Mouse (Mus musculus) forebrain, postnatal 0 days (tissue): ENCODE measurements around the gene Kctd8. TPM values are rescaled to one million over a fixed set of nuclear protein-coding genes. Genes with fewer than 3 reads are reported as not detected.

ENCODE experiments used
- ATAC-seq: fragments of 200-750 bp; cut with Nextera tagmentation; 2 replicates; pipeline ENCODE4 v1.8.0; 2017; ENCODE audit warnings: mild to moderate bottlenecking, moderate library complexity
- DNase-seq: peaks from one replicate; pipeline ENCODE4 v3.0.0-alpha.2; 2015
- H3K27ac ChIP-seq: fragments of 300-500 bp; sonication (generic); 2 replicates; pipeline ENCODE4 v1.5.1; 2014; ENCODE audit warnings: low read depth, mild to moderate bottlenecking, antibody characterized with exemption, low read length, moderate library complexity, mixed read lengths
- H3K27me3 ChIP-seq: fragments of 300-500 bp; sonication (generic); 2 replicates; pipeline ENCODE4 v1.6.1; 2014; ENCODE audit warnings: mild to moderate bottlenecking, low read length, mixed read lengths; ENCODE audit not compliant: insufficient read depth
- H3K36me3 ChIP-seq: fragments of 300-500 bp; sonication (generic); 2 replicates; pipeline ENCODE4 v1.6.1; 2014; ENCODE audit warnings: mild to moderate bottlenecking, moderate library complexity; ENCODE audit not compliant: insufficient read depth
- H3K4me1 ChIP-seq: fragments of 300-500 bp; sonication (generic); 2 replicates; pipeline ENCODE4 v1.6.1; 2014; ENCODE audit warnings: antibody characterized with exemption; ENCODE audit not compliant: insufficient read depth
- H3K4me2 ChIP-seq: fragments of 300-500 bp; sonication (generic); 2 replicates; pipeline ENCODE4 v1.6.1; 2014; ENCODE audit warnings: low read depth, mild to moderate bottlenecking, moderate library complexity
- H3K4me3 ChIP-seq: fragments of 300-500 bp; sonication (generic); 2 replicates; pipeline ENCODE4 v1.5.1; 2014; ENCODE audit warnings: low read depth, low read length, mixed read lengths
- H3K9ac ChIP-seq: fragments of 300-500 bp; sonication (generic); 2 replicates; pipeline ENCODE4 v1.6.1; 2014; ENCODE audit warnings: mild to moderate bottlenecking
- H3K9me3 ChIP-seq: fragments of 300-500 bp; sonication (generic); 2 replicates; pipeline ENCODE4 v1.6.1; 2016; ENCODE audit warnings: low read length
- CTCF ChIP-seq: sonication (generic); IDR thresholded peaks from 2 replicates; pipeline ENCODE4 v1.5.1; 2016; ENCODE audit warnings: antibody characterized with exemption, control low read depth, low read depth
- WGBS: fragments of 180-500 bp; shearing (Covaris S2); extraction: QIAGEN DNeasy Blood & Tissue Kit; methylation state at CpG from one replicate; pipeline ENCODE4 v1.1.7; 2014; 5-methylcytosine and 5-hydroxymethylcytosine counted together
- polyA plus RNA-seq: library from polyadenylated mRNA; unstranded; fragments of >200 nt; fragmentation: Nextera tagmentation; extraction: Ambion mirVana; gene quantifications from 2 replicates; pipeline ENCODE4 v1.2.1, GENCODE M21; 2015
- total RNA-seq: library from RNA; depleted of rRNA; stranded (reverse); fragments of >200 nt; gene quantifications from 2 replicates; pipeline ENCODE4 v1.2.3, GENCODE M21; 2014

The Kctd8 gene
- total and polyA plus RNA-seq, 2 experiments from 2014 or later, result 17.1 to 18.6 TPM

DNA sequence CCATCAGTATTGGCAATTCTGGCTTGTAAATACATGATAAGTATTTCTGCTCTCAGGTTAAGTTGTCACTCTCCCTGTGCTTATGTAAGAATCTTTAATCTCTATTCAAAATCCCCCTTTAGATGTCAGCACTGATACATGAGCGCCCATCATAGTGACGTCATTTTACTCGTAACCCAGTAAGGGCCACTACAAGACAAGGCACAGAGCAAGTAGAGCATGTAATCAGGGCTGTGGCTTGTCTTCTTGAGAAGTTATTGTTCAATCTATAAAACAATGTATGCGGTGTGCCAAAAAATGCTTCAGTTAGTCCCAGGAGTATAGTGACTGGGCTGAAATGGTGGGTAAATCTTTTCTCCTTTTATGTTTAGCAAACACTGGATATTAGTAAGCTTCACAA lies 13.9 kb downstream of the Kctd8 start:
- no peak overlapping the region for H3K9ac ChIP-seq
- no peaks in the 10 kb centered on the region for H3K36me3 ChIP-seq
- H3K9me3 ChIP-seq, result no peaks in the 10 kb centered on the region
- no peaks in the 10 kb centered on the region for H3K27me3 ChIP-seq
- ATAC-seq, result no peak
- no peak overlapping the region for H3K27ac ChIP-seq
- H3K4me3 ChIP-seq, result no peak overlapping the region
- TF ChIP-seq CTCF, result no peak
- H3K4me1 ChIP-seq, result no peaks in the 10 kb centered on the region
- WGBS, result 64% methylated on average over 4 of the region's 4 CpGs
- no peak overlapping the region for H3K4me2 ChIP-seq
- DNase-seq, result no peak

DNA sequence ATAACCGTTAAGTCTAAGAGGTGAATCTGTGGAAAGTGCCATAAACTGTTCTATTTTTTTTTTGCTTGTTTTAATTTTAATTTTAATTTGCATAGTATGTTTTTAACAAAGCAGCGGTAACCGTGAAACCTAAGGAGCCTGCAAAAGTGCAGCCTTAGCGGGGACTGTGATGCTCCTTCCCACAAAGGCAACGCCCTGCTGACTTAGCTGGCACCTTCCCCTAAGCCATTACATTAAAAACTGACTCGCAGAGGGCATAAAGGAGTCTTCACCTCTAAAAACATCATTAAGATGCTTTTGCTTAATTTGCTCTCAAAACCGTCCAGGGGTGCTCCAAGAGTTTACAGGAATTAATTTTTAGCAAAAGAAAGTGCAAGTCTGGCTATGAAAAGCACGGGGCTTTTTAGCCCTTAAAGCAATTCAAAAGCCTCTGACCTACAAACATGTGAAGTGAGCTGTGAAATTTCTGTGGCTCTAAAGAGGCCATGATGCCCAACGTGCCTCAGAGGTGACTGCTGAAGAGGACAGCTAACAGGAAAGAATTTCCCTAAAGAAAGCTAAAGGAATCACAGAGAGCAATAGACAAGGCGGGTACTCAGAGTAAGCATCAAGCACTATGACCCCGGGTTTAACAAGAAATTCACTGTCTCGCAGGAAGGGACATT lies 16.8 kb downstream of the Kctd8 start:
- Histone ChIP-seq H3K9ac (no peak overlapping the region), H3K36me3 (no peaks in the 10 kb centered on the region), H3K4me1 (no peaks in the 10 kb centered on the region), H3K27me3 (no peaks in the 10 kb centered on the region), H3K4me2 (no peak overlapping the region), H3K4me3 (no peak overlapping the region), H3K27ac (no peak overlapping the region), H3K9me3 (no peaks in the 10 kb centered on the region)
- TF ChIP-seq CTCF, result no peak
- no peak for ATAC-seq
- 21% methylated on average over 12 of the region's 12 CpGs for WGBS
- DNase-seq, result no peak

DNA sequence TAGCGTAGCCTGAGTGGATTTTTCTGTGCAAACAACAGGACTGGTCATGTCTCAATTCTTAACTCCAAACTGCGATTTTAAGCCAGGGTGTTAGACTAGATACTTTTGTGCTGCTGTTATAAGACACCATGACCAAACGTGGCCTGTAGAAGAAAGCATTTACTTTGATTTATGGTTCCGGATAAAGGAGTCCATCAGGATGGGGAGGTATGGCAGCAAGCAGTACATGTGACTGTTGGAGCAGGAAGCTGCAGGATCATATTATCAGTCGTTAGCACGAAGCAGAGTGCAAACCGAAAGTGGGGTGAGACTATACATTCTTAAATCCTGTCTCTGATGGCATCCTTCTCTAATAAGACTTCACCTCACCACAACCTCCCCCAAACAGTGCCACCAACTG lies 28.9 kb downstream of the Kctd8 start:
- no peak for ATAC-seq
- 87% methylated on average over 7 of the region's 7 CpGs for WGBS

DNA sequence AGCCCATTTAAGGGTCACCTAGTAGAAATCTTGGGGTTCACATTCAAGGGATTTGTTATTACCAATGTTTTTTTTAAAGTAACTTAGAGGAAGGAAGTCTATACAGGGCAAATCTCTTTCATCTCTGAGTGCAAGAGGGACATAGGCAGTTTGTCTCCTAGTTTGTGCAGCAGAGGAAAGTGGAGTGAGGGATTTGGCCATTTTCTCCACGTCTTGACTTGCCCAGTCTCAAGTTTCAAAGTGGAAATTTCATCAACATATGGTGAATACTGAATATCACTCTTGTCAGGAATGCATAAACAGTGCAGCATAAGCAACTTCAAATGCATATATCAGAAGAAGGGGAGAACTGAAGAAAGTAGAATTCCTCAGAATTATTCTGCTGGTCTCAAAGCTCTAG lies 39.8 kb downstream of the Kctd8 start:
- ATAC-seq, result no peak
- WGBS, result 27% methylated on average over 1 of the region's 1 CpGs

More for the DNA sequence above, 28.9 kb downstream of the Kctd8 start:
- Histone ChIP-seq H3K9ac (no peak overlapping the region), H3K9me3 (no peaks in the 10 kb centered on the region), H3K4me2 (no peak overlapping the region), H3K27ac (no peak overlapping the region), H3K4me1 (no peaks in the 10 kb centered on the region), H3K27me3 (no peaks in the 10 kb centered on the region), H3K4me3 (no peak overlapping the region), H3K36me3 (no peaks in the 10 kb centered on the region)
- TF ChIP-seq CTCF, result no peak
- no peak for DNase-seq

DNA sequence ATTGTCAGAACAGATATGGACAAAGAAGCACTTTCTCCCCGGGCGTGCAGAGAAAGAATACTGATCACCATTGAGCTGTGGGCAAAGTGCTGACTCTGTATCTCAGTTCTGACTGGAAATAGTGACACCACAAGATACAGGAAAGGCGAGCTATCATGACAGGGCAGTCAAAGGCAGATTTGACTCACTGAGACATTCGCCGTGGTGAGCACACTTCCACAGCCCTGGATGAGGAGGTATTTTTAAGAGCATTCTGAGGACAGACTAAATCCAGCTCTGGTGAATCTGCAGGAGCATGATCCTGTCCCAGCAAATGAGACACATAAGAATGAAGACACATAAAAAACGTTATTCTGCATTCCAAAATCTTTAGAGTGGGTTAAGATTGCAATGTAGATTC lies 49.1 kb downstream of the Kctd8 start:
- Histone ChIP-seq H3K4me2 (no peak overlapping the region), H3K27ac (no peak overlapping the region), H3K4me1 (no peaks in the 10 kb centered on the region), H3K4me3 (no peak overlapping the region), H3K36me3 (no peaks in the 10 kb centered on the region), H3K27me3 (no peaks in the 10 kb centered on the region), H3K9ac (no peak overlapping the region), H3K9me3 (no peaks in the 10 kb centered on the region)
- TF ChIP-seq CTCF, result no peak
- 84% methylated on average over 6 of the region's 6 CpGs for WGBS
- ATAC-seq (no peak), DNase-seq (no peak)

More for the DNA sequence above, 39.8 kb downstream of the Kctd8 start:
- Histone ChIP-seq H3K4me1 (no peaks in the 10 kb centered on the region), H3K4me2 (no peak overlapping the region), H3K36me3 (no peaks in the 10 kb centered on the region), H3K9ac (no peak overlapping the region), H3K4me3 (no peak overlapping the region), H3K9me3 (no peaks in the 10 kb centered on the region), H3K27ac (no peak overlapping the region), H3K27me3 (no peaks in the 10 kb centered on the region)
- DNase-seq, result no peak
- TF ChIP-seq CTCF, result no peak

DNA sequence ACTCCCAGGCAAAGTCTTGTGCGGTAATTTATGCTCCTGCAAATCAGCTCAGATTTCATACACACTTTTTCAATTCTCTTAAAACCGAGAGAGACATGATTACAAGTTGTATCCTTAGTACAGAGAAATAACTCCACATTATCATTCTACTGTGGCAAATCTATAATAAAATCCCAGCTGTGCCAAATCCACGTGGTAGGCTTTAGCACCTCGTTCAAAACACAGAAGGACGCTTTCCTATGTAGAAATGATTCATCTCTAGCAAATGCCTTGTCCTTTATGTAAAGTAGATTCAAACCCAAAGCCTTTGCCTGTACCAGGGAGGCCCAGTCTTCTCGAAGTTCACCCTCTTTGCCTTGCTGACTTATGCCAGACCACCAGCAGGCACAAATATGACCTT lies 57.1 kb downstream of the Kctd8 start:
- Histone ChIP-seq H3K27me3 (no peaks in the 10 kb centered on the region), H3K4me3 (no peak overlapping the region), H3K4me1 (no peaks in the 10 kb centered on the region), H3K4me2 (no peak overlapping the region), H3K36me3 (no peaks in the 10 kb centered on the region), H3K9ac (no peak overlapping the region), H3K27ac (no peak overlapping the region), H3K9me3 (no peaks in the 10 kb centered on the region)
- no peak for TF ChIP-seq CTCF
- WGBS, result 81% methylated on average over 6 of the region's 6 CpGs
- no peak for ATAC-seq
- no peak for DNase-seq

DNA sequence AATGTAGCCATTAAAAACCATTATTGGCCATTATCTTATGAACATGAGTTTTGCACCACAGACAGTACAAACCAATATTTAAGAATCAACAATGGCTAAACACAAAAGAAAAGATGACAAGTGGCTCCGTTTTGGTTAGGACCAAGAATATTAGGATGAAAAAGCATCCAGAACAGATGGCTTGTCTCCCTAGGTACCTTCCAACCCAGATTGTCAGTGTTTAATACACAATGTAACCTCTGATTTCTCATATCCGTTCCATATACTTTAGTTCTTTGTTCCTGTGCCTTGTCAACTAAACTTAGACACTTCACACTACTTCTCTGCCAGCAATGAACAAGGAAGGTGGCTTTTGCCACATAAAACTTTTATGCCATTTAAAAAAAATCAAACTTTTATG lies 89.1 kb downstream of the Kctd8 start:
- Histone ChIP-seq H3K36me3 (no peaks in the 10 kb centered on the region), H3K9me3 (no peaks in the 10 kb centered on the region), H3K4me1 (no peaks in the 10 kb centered on the region), H3K4me3 (no peak overlapping the region), H3K27me3 (no peaks in the 10 kb centered on the region), H3K4me2 (no peak overlapping the region), H3K9ac (no peak overlapping the region), H3K27ac (no peak overlapping the region)
- 76% methylated on average over 2 of the region's 2 CpGs for WGBS
- ATAC-seq (no peak), DNase-seq (no peak)
- no peak for TF ChIP-seq CTCF
